Mouse (Mus musculus) forebrain, embryonic 12.5 days (tissue): Measurements from ENCODE around the gene Tada3. TPM values are rescaled to one million over a fixed set of nuclear protein-coding genes. Genes with fewer than 3 reads are reported as not detected.

ENCODE experiments used
- ATAC-seq: fragments of 200-750 bp; cut with Nextera tagmentation; 2 replicates; pipeline ENCODE4 v1.8.0; 2017; ENCODE audit warnings: moderate TSS enrichment; ENCODE audit not compliant: low FRiP score
- H3K27ac ChIP-seq: fragments of 300-500 bp; sonication (generic); 2 replicates; pipeline ENCODE4 v1.5.1; 2016; ENCODE audit warnings: mild to moderate bottlenecking
- H3K27me3 ChIP-seq: fragments of 300-500 bp; sonication (generic); 2 replicates; pipeline ENCODE4 v1.6.1; 2016; ENCODE audit warnings: mild to moderate bottlenecking
- H3K36me3 ChIP-seq: fragments of 300-500 bp; sonication (generic); replicated peaks from 2 replicates; pipeline ENCODE4 v1.6.1; 2016; ENCODE audit warnings: mild to moderate bottlenecking
- H3K4me1 ChIP-seq: fragments of 300-500 bp; sonication (generic); 2 replicates; pipeline ENCODE4 v1.6.1; 2016
- H3K4me2 ChIP-seq: fragments of 300-500 bp; sonication (generic); 2 replicates; pipeline ENCODE4 v1.6.1; 2016; ENCODE audit warnings: mild to moderate bottlenecking, moderate library complexity
- H3K4me3 ChIP-seq: fragments of 300-500 bp; sonication (generic); replicated peaks from 2 replicates; pipeline ENCODE4 v1.5.1; 2016; ENCODE audit warnings: mild to moderate bottlenecking
- H3K9ac ChIP-seq: fragments of 300-500 bp; sonication (generic); 2 replicates; pipeline ENCODE4 v1.6.1; 2016; ENCODE audit warnings: mild to moderate bottlenecking
- H3K9me3 ChIP-seq: fragments of 300-500 bp; sonication (generic); 2 replicates; pipeline ENCODE4 v1.6.1; 2016
- WGBS: fragments of 180-500 bp; shearing (Covaris S2); methylation state at CpG from one replicate; pipeline ENCODE4 v1.1.7; 2016; 5-methylcytosine and 5-hydroxymethylcytosine counted together
- polyA plus RNA-seq: library from polyadenylated mRNA; unstranded; fragments of >200 nt; fragmentation: Nextera tagmentation; extraction: Ambion mirVana; gene quantifications from 2 replicates; pipeline ENCODE4 v1.2.1, GENCODE M21; 2016

The Tada3 gene
- polyA plus RNA-seq, 1 experiment from 2014 or later: 67.6 TPM

DNA sequence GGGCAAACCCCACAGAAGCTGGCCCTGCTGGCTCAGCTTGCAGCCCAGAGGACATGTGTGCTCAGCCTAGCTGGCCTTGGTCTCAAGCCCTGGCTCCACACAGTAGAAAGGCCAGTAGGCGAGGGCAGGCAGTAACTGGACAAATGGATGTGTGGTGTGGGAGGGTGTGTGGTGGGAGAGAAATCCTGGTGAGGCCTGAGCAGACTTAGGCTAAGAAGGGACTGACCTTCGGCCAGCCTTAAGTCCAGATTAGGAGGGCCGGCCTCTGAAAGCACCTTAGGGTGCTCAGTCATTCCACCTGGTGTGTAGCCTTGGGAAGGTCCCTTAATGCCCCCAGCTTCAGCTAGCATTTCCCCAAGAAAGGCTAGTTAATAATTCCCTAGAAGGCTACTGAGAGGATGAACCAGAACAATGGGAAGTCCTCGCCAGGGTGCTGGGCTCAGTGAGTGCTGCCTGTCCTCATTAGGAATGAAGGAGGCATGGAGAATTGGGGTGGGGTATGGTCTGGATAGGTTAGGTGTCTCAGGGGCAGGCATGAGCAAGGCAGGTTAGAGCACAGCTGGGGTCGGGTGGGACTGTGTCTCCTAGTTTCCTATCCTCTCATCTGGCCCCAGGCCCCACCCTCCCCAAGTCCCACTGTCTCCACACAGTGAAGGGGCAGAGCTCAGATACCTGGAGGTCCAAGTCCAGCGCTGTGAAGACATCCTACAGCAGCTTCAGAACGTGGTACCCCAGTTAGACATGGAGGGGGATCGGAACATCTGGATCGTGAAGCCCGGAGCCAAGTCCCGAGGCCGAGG lies 27.2 kb upstream of the Tada3 start:
- H3K9me3 ChIP-seq: no peaks in the 10 kb centered on the region
- no peak overlapping the region for H3K4me2 ChIP-seq
- 75% methylated on average over 12 of the region's 12 CpGs for WGBS
- H3K27me3 ChIP-seq: no peaks in the 10 kb centered on the region
- no peak overlapping the region for H3K27ac ChIP-seq
- ATAC-seq: no peak
- H3K4me1 ChIP-seq: no peaks in the 10 kb centered on the region
- H3K9ac ChIP-seq: no peak overlapping the region
- H3K36me3 ChIP-seq: peaks cover 13% of the 10 kb centered on the region
- H3K4me3 ChIP-seq: no peak overlapping the region

DNA sequence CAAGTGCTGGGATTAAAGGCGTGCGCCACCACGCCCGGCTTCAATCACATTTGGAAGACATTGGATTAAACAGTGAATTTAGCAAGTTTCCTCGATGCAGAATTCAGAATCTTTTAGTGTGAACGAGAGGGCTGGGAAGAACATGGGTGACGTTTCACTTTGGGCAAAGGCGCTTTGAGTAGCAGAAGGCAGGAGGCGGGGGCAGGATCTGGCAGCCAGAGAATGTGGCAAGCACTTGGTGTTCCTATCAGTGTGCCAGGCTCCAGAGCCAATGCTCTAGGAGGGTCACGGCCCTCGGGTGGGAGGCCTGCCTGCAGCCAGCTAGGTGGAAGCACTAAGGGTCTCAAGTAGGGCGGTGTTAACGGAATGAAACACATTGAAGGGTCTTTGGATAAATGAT lies 24.4 kb upstream of the Tada3 start:
- H3K36me3 ChIP-seq: peaks cover 2% of the 10 kb centered on the region
- no peaks in the 10 kb centered on the region for H3K27me3 ChIP-seq
- no peak overlapping the region for H3K4me3 ChIP-seq
- no peak for ATAC-seq
- H3K9ac ChIP-seq: no peak overlapping the region
- no peak overlapping the region for H3K4me2 ChIP-seq
- H3K9me3 ChIP-seq: no peaks in the 10 kb centered on the region
- no peaks in the 10 kb centered on the region for H3K4me1 ChIP-seq
- WGBS: 95% methylated on average over 13 of the region's 13 CpGs
- H3K27ac ChIP-seq: no peak overlapping the region

DNA sequence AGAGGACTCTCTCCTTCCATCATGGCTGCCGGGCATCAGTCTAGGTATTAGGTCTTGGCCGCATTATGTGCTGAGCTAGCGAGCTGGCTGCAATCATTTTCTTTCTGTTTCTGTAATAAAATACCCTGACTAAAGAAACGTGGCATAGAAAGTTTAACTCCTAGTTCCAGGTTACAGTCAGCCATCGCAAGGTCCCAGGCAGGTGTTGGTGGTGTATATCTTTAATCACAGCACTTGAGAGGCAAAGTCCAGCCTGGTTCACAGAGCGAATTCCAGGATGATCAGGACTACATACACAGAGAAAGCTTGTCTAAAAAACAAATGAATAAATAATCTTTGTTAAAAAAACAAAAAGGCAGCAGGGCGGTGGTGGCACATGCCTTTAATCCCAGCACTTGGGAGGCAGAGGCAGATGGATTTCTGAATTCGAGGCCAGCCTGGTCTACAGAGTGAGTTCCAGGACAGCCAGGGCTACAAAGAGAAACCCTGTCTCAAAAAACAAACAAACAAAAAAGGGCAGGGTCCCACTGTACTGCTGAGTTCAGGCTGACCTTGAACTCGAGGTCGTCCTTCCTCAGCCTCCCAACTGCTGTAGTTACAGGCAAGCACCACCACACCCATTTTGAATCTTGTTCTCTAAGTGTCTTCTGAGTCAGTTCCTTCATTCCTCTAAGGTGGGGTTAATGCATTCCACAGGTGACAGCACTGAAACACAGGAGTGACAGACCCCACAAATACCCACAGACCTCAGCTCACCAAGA lies 18.8 kb upstream of the Tada3 start:
- peaks cover 16% of the 10 kb centered on the region for H3K4me1 ChIP-seq
- H3K9ac ChIP-seq: no peak overlapping the region
- 82% methylated on average over 10 of the region's 10 CpGs for WGBS
- ATAC-seq: no peak
- peaks cover 13% of the 10 kb centered on the region for H3K36me3 ChIP-seq
- no peak overlapping the region for H3K4me2 ChIP-seq
- H3K4me3 ChIP-seq: no peak overlapping the region
- H3K27me3 ChIP-seq: no peaks in the 10 kb centered on the region
- H3K27ac ChIP-seq: no peak overlapping the region
- H3K9me3 ChIP-seq: no peaks in the 10 kb centered on the region

DNA sequence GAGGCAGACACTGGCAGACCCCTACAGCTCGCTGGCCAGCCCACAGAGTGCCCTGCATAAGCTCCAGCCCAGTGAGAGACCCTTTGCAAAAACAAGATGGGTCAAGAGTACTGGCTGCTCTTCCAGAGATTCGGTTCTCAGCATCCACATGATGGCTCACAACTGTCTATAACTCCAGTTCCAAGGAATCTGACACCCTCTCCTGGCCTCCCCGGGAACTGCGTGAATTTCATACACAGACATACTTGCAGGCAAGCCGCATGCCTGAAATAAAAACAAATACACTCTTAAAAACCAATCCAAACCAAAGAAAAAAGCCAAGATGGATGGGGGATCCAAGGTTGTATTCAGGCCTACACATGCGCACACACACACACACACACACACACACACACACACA lies 17.8 kb upstream of the Tada3 start:
- Histone ChIP-seq H3K36me3 (peaks cover 13% of the 10 kb centered on the region), H3K4me1 (peaks cover 17% of the 10 kb centered on the region), H3K4me3 (no peak overlapping the region), H3K27me3 (no peaks in the 10 kb centered on the region), H3K9me3 (no peaks in the 10 kb centered on the region), H3K27ac (no peak overlapping the region), H3K4me2 (no peak overlapping the region), H3K9ac (no peak overlapping the region)
- WGBS: 90% methylated on average over 6 of the region's 6 CpGs
- no peak for ATAC-seq

DNA sequence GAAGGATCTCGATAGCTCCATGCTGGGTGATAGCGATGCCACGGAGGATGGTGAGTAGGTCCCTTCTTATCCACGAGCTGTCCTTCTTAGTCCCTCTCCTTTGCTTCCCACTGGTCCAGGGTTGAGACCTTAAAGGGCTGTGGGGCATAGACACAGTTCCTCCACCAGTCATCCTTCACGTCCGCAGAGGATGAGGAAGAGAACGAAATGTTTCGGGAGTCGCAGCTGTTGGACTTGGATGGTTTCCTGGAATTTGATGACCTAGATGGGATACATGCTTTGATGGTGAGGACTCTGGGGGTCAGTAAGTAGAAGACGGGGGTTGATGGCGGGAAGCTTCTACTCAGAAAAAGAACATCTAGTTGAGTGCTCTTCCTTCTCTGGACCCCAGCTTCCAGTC lies 17.1 kb upstream of the Tada3 start:
- Histone ChIP-seq H3K4me2 (no peak overlapping the region), H3K27me3 (no peaks in the 10 kb centered on the region), H3K9ac (no peak overlapping the region), H3K27ac (no peak overlapping the region), H3K4me3 (no peak overlapping the region), H3K9me3 (no peaks in the 10 kb centered on the region), H3K4me1 (peaks cover 17% of the 10 kb centered on the region), H3K36me3 (peaks cover 18% of the 10 kb centered on the region)
- ATAC-seq: no peak
- WGBS: 94% methylated on average over 11 of the region's 11 CpGs

DNA sequence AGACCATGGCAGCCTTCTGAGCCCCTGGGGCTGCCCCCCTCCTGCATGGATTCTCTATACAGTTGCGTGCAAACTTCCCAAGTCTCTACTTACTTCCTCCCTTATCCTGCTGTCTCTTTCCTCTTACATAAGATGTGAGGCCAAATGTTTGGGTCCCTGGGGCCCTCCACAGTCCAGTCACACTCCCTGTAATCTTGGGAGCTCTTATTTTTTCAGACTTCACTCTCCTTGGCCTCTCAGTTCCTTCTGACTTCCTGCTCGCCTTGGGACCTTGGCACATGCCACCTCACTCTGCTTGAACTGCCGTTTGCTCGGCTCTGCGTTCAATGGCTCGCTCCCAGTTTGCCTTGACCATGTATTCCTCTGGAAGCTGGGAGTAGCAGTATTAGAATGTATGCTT lies 16.3 kb upstream of the Tada3 start:
- peaks cover 17% of the 10 kb centered on the region for H3K4me1 ChIP-seq
- H3K27ac ChIP-seq: no peak overlapping the region
- no peak overlapping the region for H3K4me2 ChIP-seq
- no peaks in the 10 kb centered on the region for H3K9me3 ChIP-seq
- ATAC-seq: no peak
- peaks cover 27% of the 10 kb centered on the region for H3K36me3 ChIP-seq
- no peak overlapping the region for H3K4me3 ChIP-seq
- H3K27me3 ChIP-seq: no peaks in the 10 kb centered on the region
- 93% methylated on average over 6 of the region's 6 CpGs for WGBS
- no peak overlapping the region for H3K9ac ChIP-seq

DNA sequence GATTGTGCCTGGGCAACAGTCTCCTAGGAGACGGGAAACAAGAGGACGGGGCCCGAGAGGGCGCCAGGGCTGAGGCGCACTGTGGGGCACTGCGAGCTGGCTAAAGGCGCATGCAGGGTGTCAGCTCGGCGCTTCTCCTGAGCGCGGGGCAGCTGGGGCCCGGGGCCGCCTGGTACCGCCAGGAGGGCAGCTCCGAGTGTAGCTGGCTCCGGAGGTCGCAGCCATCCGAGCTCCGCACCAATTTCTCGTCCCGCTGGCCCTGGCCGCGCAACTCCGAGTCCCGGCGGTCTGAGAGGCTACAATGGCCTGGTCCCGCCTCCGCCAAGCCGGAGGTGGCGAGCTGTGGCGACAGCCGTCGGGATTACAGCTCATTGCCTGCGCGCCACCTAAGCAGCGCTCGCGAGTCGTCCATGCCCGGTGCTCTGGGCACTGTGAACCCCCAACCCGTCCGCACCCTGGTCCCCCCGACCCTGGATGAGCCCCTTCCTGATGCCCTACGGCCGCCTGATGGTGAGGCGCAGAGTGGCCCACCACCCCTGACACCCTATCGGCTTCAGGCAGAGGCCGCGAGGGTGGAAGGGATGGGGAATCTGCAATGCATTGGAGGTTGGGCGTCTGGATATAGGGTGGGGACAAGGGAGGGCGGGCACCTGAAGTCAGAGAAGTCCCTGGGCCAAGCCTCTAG lies 14.8 kb upstream of the Tada3 start:
- Histone ChIP-seq H3K4me2 (peak overlapping the region; percentile 87), H3K4me1 (peaks cover 17% of the 10 kb centered on the region), H3K9ac (peak overlapping the region; percentile 72), H3K27me3 (no peaks in the 10 kb centered on the region), H3K27ac (peak overlapping the region; percentile 87), H3K9me3 (no peaks in the 10 kb centered on the region), H3K36me3 (peaks cover 41% of the 10 kb centered on the region), H3K4me3 (peak overlapping the region; percentile 53)
- WGBS: 0% methylated on average over 51 of the region's 51 CpGs
- ATAC-seq: peak; percentile 88

DNA sequence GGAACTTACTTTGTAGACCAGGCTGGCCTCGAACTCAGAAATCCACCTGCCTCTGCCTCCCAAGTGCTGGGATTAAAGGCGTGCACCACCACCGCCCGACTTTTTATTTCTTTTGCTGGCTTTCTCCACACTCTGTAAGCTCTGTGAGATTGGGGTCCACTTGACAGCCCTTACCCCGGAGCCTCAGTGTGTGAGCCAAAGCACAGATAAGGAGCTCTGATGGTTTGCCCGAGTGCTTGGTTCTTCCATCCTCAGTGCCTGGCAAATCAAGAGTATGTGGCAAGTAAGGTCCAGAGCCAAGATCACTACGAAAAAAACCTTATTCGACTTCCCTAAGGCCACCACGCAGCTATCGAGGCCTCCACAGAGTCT lies 14.3 kb upstream of the Tada3 start:
- peak; percentile 14; the same call in 1 of the 2 replicates for ATAC-seq
- Histone ChIP-seq H3K4me3 (peak overlapping the region; percentile 53), H3K27me3 (no peaks in the 10 kb centered on the region), H3K9ac (peak overlapping the region; percentile 72), H3K4me2 (peak overlapping the region; percentile 87), H3K4me1 (peaks cover 17% of the 10 kb centered on the region), H3K27ac (peak overlapping the region; percentile 87), H3K9me3 (no peaks in the 10 kb centered on the region), H3K36me3 (peaks cover 46% of the 10 kb centered on the region)
- 21% methylated on average over 10 of the region's 10 CpGs for WGBS

DNA sequence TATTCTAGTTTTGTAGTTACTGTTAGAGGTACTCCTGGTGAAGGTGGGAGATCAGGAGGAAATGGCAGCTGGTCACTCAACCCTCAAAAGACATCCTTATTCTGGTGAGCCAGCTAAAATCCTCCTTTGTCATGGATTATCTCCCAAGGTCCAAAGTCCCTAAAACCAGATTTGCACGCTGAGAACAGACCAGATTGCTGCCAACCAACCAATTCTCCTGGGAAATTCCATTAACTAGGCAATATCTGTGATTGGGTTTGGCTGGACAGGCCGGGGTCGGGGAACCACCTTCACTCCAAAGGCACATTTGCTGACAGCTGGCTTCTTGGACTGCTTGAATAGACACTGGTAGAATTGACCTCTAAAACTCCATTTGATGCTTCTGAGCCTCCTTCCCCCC lies 13.0 kb upstream of the Tada3 start:
- no peaks in the 10 kb centered on the region for H3K27me3 ChIP-seq
- H3K27ac ChIP-seq: no peak overlapping the region
- WGBS: 96% methylated on average over 3 of the region's 3 CpGs
- no peak overlapping the region for H3K9ac ChIP-seq
- peaks cover 56% of the 10 kb centered on the region for H3K36me3 ChIP-seq
- H3K4me2 ChIP-seq: no peak overlapping the region
- peaks cover 17% of the 10 kb centered on the region for H3K4me1 ChIP-seq
- no peak overlapping the region for H3K4me3 ChIP-seq
- ATAC-seq: no peak
- H3K9me3 ChIP-seq: no peaks in the 10 kb centered on the region

DNA sequence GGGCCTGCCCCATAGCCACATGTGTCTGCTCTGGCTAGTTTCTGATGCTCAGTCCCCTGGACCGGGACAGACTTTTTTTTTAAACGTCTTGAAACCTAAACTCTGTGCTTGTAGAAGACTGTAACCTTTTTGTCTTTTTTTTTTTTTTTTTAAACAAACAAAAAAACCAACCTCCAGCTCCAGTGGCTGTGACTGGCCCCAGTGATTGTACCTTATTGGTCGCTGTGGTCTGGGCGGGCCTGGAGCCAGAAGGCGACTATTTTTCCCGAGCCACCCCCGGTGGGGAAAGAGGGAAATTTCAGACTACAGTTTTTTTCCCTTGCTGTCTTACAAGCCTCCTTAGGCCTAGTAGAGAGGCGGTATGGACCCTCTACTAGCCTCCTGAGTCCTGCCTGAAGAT lies 11.3 kb upstream of the Tada3 start, which contains the start of gene Ttll3:
Gene Ttll3, plus strand, starts transcription at position 301 of the 400 bp plus-strand sequence.
- 76% methylated on average over 8 of the region's 8 CpGs for WGBS

DNA sequence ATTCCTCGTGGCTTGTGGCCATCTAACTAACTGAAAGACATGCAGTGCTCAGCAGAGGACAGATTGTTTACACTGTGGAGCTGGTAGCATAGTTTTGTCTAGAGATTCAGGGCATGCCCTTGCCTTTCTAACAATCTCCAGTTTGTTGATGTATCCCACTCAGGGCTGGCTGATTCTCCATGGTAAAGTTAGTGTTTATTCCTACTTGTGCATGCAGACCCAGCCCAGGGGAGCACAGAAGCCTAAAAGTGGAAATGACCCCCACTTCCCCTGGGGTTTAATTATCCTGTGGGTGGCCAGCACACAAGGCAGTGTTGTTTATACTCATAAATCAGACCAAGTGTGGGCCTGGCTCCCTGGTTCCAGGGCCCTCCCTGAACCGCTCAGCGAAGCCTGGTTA lies 8.3 kb upstream of the Tada3 start:
- H3K9ac ChIP-seq: no peak overlapping the region
- no peak for ATAC-seq
- no peak overlapping the region for H3K4me3 ChIP-seq
- WGBS: 89% methylated on average over 3 of the region's 3 CpGs
- no peak overlapping the region for H3K27ac ChIP-seq
- H3K4me1 ChIP-seq: no peaks in the 10 kb centered on the region
- H3K4me2 ChIP-seq: no peak overlapping the region
- no peaks in the 10 kb centered on the region for H3K9me3 ChIP-seq
- H3K36me3 ChIP-seq: peaks cover 89% of the 10 kb centered on the region
- no peaks in the 10 kb centered on the region for H3K27me3 ChIP-seq

More for the DNA sequence above, 11.3 kb upstream of the Tada3 start, which contains the start of gene Ttll3:
- Histone ChIP-seq H3K9me3 (no peaks in the 10 kb centered on the region), H3K27me3 (no peaks in the 10 kb centered on the region), H3K27ac (no peak within 1 kb of the TSS), H3K4me1 (peaks cover 17% of the 10 kb centered on the region), H3K4me2 (no peak within 1 kb of the TSS), H3K4me3 (no peak within 1 kb of the TSS), H3K36me3 (peaks cover 62% of the 10 kb centered on the region), H3K9ac (no peak within 1 kb of the TSS)
- no peak for ATAC-seq

DNA sequence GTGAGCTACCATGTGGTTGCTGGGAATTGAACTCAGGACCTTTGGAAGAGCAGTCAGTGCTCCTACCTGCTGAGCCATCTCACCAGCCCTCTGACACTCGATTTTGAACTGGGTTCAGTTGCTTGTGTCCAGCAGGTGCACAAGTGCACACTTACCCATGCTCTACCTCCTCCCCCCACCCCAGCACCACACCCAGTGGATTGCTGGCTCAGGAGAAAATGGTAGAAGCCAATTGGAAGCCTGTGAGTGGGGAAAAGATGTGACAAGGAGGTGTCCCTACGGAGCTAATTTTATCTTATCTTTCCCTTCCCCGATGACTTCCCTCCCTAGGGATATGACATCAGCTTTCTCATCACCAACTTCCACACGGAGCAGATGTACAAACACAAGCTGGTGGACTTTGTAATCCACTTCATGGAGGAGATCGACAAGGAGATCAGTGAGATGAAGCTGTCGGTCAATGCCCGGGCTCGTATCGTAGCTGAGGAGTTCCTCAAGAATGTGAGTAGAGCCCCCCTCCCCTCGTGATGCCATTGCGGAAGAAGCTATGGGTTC lies 7.6 kb upstream of the Tada3 start:
- ATAC-seq: no peak
- no peak overlapping the region for H3K4me3 ChIP-seq
- no peaks in the 10 kb centered on the region for H3K27me3 ChIP-seq
- no peak overlapping the region for H3K4me2 ChIP-seq
- H3K4me1 ChIP-seq: no peaks in the 10 kb centered on the region
- 94% methylated on average over 11 of the region's 11 CpGs for WGBS
- no peak overlapping the region for H3K9ac ChIP-seq
- no peaks in the 10 kb centered on the region for H3K9me3 ChIP-seq
- no peak overlapping the region for H3K27ac ChIP-seq
- H3K36me3 ChIP-seq: peaks cover 96% of the 10 kb centered on the region
